Mouse (Mus musculus) brain, embryonic 14.5 days (tissue): ENCODE results near the gene Rab3il1.

Experiments
- CTCF ChIP-seq: fragments of 200-500 bp; IDR thresholded peaks from 2 replicates; pipeline ENCODE4 v1.5.1; 2012; ENCODE audit warnings: inconsistent platforms, mild to moderate bottlenecking, moderate library complexity, borderline replicate concordance; ENCODE audit not compliant: insufficient read depth, insufficient read length; ENCODE audit errors: extremely low read depth
- POLR2A ChIP-seq: fragments of 200-500 bp; IDR thresholded peaks from 2 replicates; pipeline ENCODE4 v1.6.1; 2012; ENCODE audit warnings: mild to moderate bottlenecking, inconsistent platforms, borderline replicate concordance; ENCODE audit not compliant: poor library complexity, insufficient read depth, insufficient read length, severe bottlenecking; ENCODE audit errors: extremely low read depth

DNA sequence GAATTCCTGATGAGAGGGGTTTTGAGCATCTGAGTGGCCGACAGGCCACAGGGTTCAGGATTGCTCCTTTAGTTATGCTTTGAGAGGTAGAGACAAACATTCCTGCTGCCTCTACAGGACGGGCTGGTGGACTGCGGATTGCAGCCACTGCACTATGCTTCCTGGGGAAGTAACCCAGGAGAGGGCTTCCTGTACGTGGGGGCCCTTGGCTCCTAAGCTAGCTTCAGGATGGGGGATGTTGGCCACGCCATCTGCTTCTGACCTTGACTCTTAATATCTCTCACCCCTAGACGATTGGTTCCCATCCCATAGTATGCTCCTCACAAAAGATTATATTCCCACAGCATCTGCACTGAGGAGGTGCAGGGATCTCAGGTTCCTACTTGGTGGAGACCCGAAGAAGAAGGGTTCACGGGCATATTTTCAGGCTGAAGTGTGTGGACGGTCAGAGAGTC lies 21.9 kb downstream of the Rab3il1 start:
- TF ChIP-seq CTCF = no peak
- no peak for TF ChIP-seq POLR2A
